Mouse (Mus musculus): ENCODE results near the gene Slco3a1. TPM values are rescaled to one million over a fixed set of nuclear protein-coding genes. Genes with fewer than 3 reads are reported as not detected.

The Slco3a1 gene
- total RNA-seq, 2 experiments from 2014 or later: 56.4 to 64.2 TPM

DNA sequence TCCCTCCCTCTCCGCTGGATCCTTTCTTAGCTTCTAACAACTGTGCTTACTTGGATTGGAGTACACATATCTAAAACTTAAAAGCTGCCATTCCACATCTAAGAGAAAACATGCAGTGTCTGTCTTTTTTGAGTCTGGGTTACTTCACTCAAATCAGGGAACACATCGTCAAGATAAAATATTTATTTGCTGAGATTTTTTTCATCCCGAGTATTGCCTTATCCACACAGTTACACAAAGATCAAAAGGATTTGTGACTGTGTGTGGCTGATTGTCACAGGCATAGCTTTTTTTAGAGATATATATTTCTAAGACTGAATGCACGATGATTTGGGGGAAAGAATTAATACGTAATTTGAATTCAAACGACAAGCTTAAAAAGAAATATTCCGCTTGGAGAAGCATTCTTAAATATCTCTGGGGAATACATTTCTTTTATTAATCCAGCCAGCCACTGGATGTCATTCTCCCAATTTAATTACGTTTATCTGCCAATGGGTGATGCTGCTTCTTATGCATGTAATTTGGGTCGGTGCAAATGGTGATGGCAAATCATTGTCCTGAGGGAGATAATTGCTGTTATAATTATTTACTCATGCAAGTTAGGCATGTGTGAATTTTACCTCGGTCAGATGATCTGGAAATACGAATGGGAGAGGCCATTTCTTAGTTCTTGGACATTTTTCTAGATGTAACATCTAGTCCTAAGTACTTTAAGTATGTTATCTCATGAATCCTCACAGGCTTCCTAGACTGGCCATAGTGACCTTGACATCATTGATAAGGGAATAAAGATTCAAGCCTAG lies 285.1 kb downstream of the Slco3a1 start:
- DNase-seq: no peak

DNA sequence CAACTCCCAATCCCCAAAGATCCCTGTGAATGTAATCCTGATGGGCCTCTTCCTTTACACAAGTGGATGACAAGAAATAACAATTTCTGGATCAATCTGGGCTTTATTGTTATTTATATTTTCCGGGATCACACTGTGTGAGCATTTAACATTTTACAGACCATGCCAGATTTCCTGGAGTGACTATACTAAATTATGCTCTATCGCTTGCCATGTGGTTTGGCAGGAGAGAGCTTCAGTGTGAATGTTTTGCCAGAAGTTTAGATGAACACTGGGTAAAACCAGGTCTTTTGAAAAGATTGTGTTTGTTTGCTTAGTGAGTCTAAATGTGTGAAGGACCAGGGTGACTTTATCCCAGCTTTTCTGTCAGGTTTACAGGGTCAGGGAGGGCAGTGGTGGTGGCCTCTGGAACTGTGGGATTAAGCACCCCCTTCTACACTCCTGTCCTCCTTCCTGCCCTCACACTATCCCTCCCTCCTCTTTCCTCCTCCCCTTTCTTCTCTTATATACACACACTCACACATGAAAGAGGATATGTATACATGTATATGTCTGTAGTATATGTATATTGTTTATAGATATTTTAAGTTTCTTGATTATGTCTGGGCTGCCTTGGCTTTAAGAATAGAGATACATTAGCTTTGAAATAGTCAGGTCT lies 287.9 kb downstream of the Slco3a1 start:
- DNase-seq: no peak

DNA sequence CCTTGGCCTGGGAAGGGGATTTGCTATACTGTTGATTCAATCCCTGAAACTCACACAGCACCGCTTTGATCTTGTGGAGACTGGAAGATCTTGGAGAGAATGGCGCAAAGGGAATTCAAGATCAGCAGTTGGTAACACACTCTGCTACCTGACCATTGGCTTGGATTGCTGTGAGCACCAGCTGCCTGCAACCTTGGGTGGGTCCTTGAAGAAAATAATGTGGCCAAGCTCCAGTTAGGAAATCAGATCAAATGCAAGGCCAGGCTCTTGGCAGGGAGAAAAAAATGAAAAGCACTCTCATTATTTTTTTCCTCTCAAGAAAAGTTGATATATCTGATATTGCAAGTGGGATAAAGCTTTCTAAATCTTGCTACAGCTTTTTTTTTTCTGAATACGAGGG lies 298.3 kb downstream of the Slco3a1 start:
- DNase-seq: no peak

- DNase-seq: no peak
These were observed 302.5 kb downstream of the Slco3a1 start for GRCm38 (mm10) chr7:74252066-74252465.

GRCm38 (mm10) chr7:74241236-74241635 lies 313.3 kb downstream of the Slco3a1 start:
- no peak for DNase-seq

GRCm38 (mm10) chr7:74240459-74241172 lies 314.0 kb downstream of the Slco3a1 start:
- no peak for DNase-seq

Small RNA genes within 50 kb of the gene (microRNA-seq; reads per million reads assigned to microRNA genes)
- gene Gm27459: 0 reads per million in 2 experiments

All from layer of hippocampus, postnatal 36 days (tissue).